Mouse (Mus musculus): ENCODE measurements around the gene Ly6g5b.

DNA sequence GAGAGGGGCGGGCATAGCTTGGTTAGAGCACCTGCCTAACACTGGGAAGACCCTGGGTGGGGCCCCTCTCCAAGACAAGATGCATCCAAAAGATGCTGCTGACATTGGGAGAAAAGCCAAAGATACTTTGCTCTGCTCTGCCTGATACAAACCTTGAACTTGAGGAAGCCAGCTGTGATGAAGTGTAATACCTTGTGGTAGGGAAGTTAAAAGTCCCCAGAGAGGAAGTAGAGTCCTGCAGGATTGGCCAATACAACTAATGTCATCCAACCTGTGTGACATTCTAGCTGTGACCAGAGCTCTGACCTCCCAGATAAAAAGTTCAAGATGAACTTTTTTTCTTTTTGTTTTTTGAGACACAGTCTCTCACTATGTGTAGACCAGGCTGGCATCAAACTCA, 9.9 kb upstream of the Ly6g5b start:
- no peak for TF ChIP-seq GATA1 (IDR thresholded peaks at IDR 0.05; ENCODE audit: low read length)
- no peak for TF ChIP-seq TAL1 (IDR thresholded peaks at IDR 0.05; ENCODE audit: low read length)

All from erythroblast, embryonic 14.5 days (primary cell).